Mouse (Mus musculus): ENCODE measurements around the gene Fnbp1.

- TF ChIP-seq MAX (IDR thresholded peaks at IDR 0.05; ENCODE audit: low read depth) = no peak
- TF ChIP-seq POLR2A (IDR thresholded peaks at IDR 0.05; ENCODE audit: insufficient read length, low read depth) = no peak
- no peak for TF ChIP-seq SRF (IDR thresholded peaks at IDR 0.05; ENCODE audit: control insufficient read depth, insufficient read length, low read depth)
These were observed 98.9 kb downstream of the Fnbp1 start for GRCm38 (mm10) chr2:31042881-31043280.
